Mouse (Mus musculus) CH12F3 (cell line): ENCODE measurements around the gene Sec63.

Source experiments
- in situ Hi-C: fragments of 300-500 bp; cut with MboI; formaldehyde crosslinking; loops from 2 replicates; pipeline ENCODE4 v1.14.3; 2020; ENCODE audit warnings: low sequenced_read_pairs

The Sec63 gene

GRCm38 (mm10) chr10:42760999-42761900, at the start of gene Sec63:
Sec63 (plus strand) TSS chr10:42761496.
- in situ Hi-C loops: no loop called here

GRCm38 (mm10) chr10:42714676-42715075, 46.6 kb upstream of the Sec63 start:
- in situ Hi-C loops: no loop called here

- in situ Hi-C loops: no loop called here
Observed at GRCm38 (mm10) chr10:42715366-42716035, 45.8 kb upstream of the Sec63 start.

- in situ Hi-C loops: no loop called here
Observed at GRCm38 (mm10) chr10:42722116-42722515, 39.2 kb upstream of the Sec63 start.

GRCm38 (mm10) chr10:42723275-42724232, 37.7 kb upstream of the Sec63 start:
- in situ Hi-C loops: no loop called here

- in situ Hi-C loops: loop anchor here (25.0 kb wide), 1 partner anchor 417 kb away; no protein-coding TSS in a partner anchor
Observed at GRCm38 (mm10) chr10:42729607-42730006, 31.7 kb upstream of the Sec63 start.

GRCm38 (mm10) chr10:42734546-42735060, 26.7 kb upstream of the Sec63 start:
- in situ Hi-C loops: loop anchor here (25.0 kb wide), 1 partner anchor 422 kb away; no protein-coding TSS in a partner anchor

GRCm38 (mm10) chr10:42751813-42752212, 9.5 kb upstream of the Sec63 start:
- in situ Hi-C loops: no loop called here

GRCm38 (mm10) chr10:42754341-42754740, 7.0 kb upstream of the Sec63 start:
- in situ Hi-C loops: no loop called here

GRCm38 (mm10) chr10:42759741-42760140, 1.6 kb upstream of the Sec63 start:
- in situ Hi-C loops: no loop called here

- in situ Hi-C loops: no loop called here
Observed at GRCm38 (mm10) chr10:42760329-42760728, 967 bp upstream of the Sec63 start.

GRCm38 (mm10) chr10:42761901-42762669, 789 bp downstream of the Sec63 start:
- in situ Hi-C loops: no loop called here

GRCm38 (mm10) chr10:42762670-42763058, 1.4 kb downstream of the Sec63 start:
- in situ Hi-C loops: no loop called here

GRCm38 (mm10) chr10:42763246-42763645, 1.9 kb downstream of the Sec63 start:
- in situ Hi-C loops: no loop called here

GRCm38 (mm10) chr10:42765344-42765743, 4.0 kb downstream of the Sec63 start:
- in situ Hi-C loops: no loop called here

- in situ Hi-C loops: no loop called here
Observed at GRCm38 (mm10) chr10:42775450-42775849, 14.2 kb downstream of the Sec63 start.

GRCm38 (mm10) chr10:42780753-42781152, 19.5 kb downstream of the Sec63 start:
- in situ Hi-C loops: no loop called here

- in situ Hi-C loops: no loop called here
Observed at GRCm38 (mm10) chr10:42781672-42782071, 20.4 kb downstream of the Sec63 start.

- in situ Hi-C loops: no loop called here
Observed at GRCm38 (mm10) chr10:42800922-42801321, 39.6 kb downstream of the Sec63 start.

- in situ Hi-C loops: no loop called here
Observed at GRCm38 (mm10) chr10:42825923-42826322, 64.6 kb downstream of the Sec63 start.
